Mouse (Mus musculus): ENCODE data around the gene Mta3. TPM values are rescaled to one million over a fixed set of nuclear protein-coding genes. Genes with fewer than 3 reads are reported as not detected.
"Not testable (repeated sequence)": the region's sequence is repeated elsewhere in the genome, so short reads cannot be mapped to it uniquely, and the experiment has no call there.

Gene Mta3
- polyA plus RNA-seq, 1 experiment: 31.3 TPM

DNA sequence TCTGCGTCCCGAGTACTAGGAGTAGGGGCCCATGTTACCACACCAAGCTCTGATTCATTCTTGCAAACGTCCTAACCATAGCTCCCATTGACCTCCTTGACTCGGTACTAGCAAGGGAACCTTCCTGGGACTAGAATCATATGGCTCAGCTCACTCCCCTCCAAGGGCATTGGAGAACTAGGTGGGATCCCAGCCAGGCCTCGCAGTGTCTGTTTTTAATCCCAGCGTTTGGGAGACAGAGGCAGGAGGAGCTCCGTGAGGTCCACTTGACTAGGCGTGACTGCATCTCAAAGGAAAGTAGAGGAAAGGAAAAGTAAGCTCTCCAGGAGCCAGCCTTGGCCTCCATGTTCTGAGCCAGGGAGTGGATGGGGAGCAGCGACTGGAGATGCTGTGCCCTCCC lies 5.8 kb upstream of the Mta3 start:
- Histone ChIP-seq H3K27ac (replicated peaks; ENCODE audit: low read depth, low read length) (no peak overlapping the region), H3K4me3 (ENCODE audit: insufficient read depth, low read depth, low read length) (no peak overlapping the region), H3K4me1 (ENCODE audit: control insufficient read depth, insufficient read depth, insufficient read length, low read length) (no peaks in the 10 kb centered on the region)

DNA sequence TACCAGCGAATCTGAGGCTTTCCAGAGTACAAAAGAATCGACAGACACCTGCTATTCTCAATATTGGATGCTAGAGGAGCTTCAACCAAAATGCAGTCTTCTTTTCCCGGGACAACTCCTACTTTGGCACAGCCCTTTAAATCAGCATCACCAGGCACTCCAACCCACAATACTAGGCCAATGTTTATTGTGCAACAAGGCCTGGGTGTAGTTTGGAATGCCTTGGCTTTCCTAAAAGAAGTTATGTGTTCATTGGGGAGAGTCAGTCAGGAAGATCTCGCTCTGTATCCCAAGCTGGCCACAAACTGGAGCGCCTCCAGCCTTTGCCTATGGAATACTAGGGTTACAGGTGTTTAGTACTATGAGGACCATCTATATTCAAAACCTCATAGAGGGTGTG lies 1.5 kb upstream of the Mta3 start:
- H3K4me3 ChIP-seq (ENCODE audit: insufficient read depth, low read depth, low read length): no peak overlapping the region
- no peaks in the 10 kb centered on the region for H3K4me1 ChIP-seq (ENCODE audit: control insufficient read depth, insufficient read depth, insufficient read length, low read length)
- H3K27ac ChIP-seq (replicated peaks; ENCODE audit: low read depth, low read length): no peak overlapping the region

DNA sequence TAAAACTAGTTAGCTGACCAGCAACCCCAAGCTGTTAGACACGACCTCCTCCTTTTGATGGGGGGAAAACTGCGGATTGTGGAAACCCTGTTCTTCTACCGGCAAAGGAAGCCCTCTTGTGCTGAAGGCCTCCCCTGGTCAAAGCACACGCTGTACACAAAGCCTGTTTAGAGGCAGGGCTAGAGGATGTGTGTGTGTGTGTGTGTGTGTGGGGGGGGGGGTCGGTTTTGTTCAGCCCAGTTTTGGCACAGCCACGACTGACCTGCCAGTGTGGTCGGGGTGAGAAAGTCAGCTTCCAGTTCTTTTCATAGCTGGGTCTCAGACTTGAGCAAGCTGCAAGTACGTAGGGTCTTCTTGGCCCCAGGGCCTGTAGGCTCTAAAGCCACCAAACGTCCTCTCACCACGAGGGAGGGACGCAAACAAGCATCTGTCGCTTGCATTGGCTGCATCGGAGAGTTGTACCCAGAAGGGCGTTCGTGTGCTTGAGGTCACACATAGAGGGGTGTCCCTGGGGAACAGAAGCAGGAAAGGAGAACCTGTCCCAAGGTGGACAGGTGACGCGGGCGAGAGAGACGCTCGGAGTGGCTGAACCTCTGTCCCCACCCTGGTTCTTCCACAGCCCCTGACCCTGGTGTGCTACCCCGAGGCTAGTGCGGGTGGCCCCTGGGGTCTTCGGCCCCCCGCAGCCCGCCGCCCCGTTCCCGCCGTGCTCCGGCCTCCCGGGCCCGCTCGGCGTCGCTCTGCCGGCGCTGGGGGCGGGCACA lies 429 bp upstream of the Mta3 start:
- Histone ChIP-seq H3K27ac (replicated peaks; ENCODE audit: low read depth, low read length) (peak overlapping the region; percentile 39), H3K4me1 (ENCODE audit: control insufficient read depth, insufficient read depth, insufficient read length, low read length) (no peaks in the 10 kb centered on the region), H3K4me3 (ENCODE audit: insufficient read depth, low read depth, low read length) (peak overlapping the region; percentile 53)

DNA sequence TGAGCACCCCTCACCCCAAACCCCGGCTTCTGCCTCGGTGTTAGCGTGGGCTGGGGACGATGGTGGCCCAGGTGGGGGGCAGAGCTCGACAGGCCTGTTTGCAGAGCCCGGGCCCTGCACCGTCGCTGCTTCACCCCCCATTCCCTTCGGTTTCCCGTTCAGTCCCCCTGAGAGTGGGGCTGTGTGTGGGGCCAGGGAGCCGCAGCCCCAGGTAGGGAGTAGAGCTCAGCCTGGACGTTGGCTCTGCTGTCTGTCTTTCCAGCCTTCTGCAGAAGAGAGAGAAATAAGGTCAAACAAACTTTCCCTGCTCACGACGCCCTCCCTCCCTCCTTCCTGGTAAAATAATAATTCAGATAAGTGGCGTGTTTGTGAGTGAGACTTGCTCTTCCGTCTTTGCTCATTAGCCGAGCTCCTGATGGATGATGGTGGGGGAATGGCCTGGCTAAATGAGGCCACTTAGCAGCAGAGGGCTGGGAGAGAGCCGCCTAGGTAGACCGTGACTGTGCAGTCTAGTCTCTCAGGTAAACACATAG lies 697 bp downstream of the Mta3 start:
- no peaks in the 10 kb centered on the region for H3K4me1 ChIP-seq (ENCODE audit: control insufficient read depth, insufficient read depth, insufficient read length, low read length)
- H3K4me3 ChIP-seq (ENCODE audit: insufficient read depth, low read depth, low read length): peak overlapping the region; percentile 100
- peak overlapping the region; percentile 61 for H3K27ac ChIP-seq (replicated peaks; ENCODE audit: low read depth, low read length)

DNA sequence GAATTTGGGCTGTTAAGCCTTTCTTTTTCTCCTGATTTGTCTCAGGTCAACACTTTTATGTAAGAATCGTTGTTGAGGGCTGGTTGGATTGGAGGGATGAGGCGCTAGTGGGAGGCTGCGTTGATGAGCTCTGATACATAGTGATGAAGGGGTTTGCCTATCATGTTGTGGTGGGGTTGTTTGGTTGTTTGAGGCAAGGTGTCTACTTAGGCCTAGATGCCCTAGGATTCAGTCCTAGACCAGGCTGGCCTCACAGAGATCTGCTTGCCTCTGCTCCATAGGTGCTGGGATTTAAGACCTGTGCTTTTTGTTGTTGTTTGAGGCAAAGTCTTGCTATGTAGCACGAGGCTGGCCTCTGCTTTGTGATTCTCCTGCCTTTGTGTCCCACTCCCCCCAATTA lies 1.4 kb downstream of the Mta3 start:
- Histone ChIP-seq H3K27ac (replicated peaks; ENCODE audit: low read depth, low read length) (0 out of 2 replicates have a peak overlapping the region, but pooled peaks have one; percentile 2), H3K4me1 (ENCODE audit: control insufficient read depth, insufficient read depth, insufficient read length, low read length) (no peaks in the 10 kb centered on the region), H3K4me3 (ENCODE audit: insufficient read depth, low read depth, low read length) (0 out of 2 replicates have a peak overlapping the region, but pooled peaks have one; percentile 10)

DNA sequence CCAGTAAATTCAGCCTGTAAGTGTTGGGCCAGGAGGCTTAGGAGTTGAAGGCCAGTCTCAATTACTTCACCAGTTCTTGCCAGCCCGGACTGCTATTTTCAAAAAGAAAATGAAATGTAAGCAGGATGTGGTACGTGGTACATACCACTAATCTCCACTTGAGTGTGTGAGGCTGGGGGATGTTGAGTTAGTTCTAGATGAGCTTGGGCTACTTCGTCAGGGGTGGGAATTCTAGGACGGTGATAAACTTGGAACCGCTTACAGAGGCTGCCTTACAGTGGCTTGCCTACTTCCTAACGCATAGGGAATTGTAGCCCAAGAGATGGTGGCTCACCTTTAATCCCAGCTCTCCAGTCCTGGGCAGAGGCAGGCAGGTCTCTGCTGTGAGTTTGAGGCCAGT lies 1.9 kb downstream of the Mta3 start:
- Histone ChIP-seq H3K4me3 (ENCODE audit: insufficient read depth, low read depth, low read length) (no peak overlapping the region), H3K27ac (replicated peaks; ENCODE audit: low read depth, low read length) (no peak overlapping the region), H3K4me1 (ENCODE audit: control insufficient read depth, insufficient read depth, insufficient read length, low read length) (no peaks in the 10 kb centered on the region)

DNA sequence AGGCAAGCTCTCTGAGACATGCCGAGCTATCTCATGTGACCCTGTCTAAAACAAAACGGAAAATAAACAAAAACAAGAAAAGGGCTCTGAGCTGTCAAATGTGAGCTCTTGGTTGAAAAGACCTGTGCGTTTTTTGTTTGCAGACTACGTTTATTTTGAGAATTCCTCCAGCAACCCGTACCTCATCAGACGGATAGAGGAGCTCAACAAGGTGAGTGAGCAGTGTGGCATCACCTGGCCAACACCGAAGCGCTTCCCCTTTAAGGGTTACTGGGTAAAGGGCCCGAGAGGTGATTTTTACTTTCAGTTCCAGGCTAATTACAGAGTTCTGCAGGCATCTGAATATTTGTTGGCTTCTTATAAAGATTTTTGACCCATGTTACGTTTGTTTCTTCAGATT lies 2.3 kb downstream of the Mta3 start:
- no peak overlapping the region for H3K27ac ChIP-seq (replicated peaks; ENCODE audit: low read depth, low read length)
- H3K4me1 ChIP-seq (ENCODE audit: control insufficient read depth, insufficient read depth, insufficient read length, low read length): no peaks in the 10 kb centered on the region
- H3K4me3 ChIP-seq (ENCODE audit: insufficient read depth, low read depth, low read length): no peak overlapping the region

DNA sequence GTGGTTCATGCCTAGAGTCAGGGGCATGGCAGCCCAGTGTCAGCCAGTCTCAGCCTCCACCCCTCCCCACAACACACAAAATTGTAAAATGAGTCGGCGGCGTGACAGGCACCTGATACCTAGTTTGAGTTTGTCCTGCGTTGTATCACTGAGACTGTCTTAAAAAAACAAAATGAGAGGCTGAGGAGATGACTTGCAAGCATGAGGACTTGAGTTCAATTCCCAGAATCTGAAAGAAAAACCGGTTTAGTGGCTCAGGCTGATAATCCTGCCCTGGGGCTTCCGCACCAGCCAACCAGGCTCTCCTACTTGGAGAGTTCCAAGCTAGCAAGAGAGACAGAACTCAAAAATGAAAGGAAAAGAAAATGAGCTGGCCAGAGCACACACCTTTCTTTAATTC lies 2.9 kb downstream of the Mta3 start:
- no peak overlapping the region for H3K4me3 ChIP-seq (ENCODE audit: insufficient read depth, low read depth, low read length)
- H3K4me1 ChIP-seq (ENCODE audit: control insufficient read depth, insufficient read depth, insufficient read length, low read length): no peaks in the 10 kb centered on the region
- H3K27ac ChIP-seq (replicated peaks; ENCODE audit: low read depth, low read length): no peak overlapping the region

DNA sequence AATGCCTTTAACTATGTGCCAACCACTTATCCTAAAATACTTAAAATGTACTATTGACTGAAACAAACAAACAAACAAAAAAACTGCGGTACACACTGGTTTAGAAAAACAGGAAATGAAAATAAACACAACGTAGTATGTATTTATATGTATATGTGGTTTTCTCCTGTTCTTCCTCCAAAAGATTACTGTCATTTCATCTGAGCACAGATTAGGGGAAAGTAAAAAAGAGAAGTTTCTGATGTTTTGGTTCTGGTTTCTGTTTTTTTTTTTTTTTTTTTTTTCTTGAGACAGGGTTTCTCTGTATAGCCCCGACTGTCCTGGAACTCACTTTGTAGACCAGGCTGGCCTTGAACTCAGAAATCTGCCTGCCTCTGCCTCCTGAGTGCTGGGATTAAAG lies 3.6 kb downstream of the Mta3 start:
- H3K4me3 ChIP-seq (ENCODE audit: insufficient read depth, low read depth, low read length); H3K4me1 ChIP-seq (ENCODE audit: control insufficient read depth, insufficient read depth, insufficient read length, low read length); H3K27ac ChIP-seq (replicated peaks; ENCODE audit: low read depth, low read length): not testable (repeated sequence)

DNA sequence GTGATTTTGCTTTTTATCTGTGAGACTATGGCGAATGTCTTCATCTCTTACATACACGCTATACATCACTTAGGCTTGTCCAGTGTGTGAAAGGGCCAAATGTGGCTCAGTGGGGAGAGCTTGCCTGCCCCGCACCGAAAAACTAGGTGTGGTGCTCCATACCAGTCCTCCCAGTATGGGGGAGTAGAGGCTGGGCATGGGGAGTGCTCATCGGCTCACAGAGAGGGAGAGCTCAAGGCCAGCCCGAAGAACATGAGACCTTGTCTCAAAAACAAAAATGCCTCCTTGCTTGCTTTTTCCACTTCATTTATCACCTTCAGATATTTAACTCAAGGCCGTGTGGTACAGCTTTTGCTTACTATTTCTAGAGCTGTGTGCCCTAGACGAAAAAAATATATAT lies 4.7 kb downstream of the Mta3 start:
- Histone ChIP-seq H3K4me3 (ENCODE audit: insufficient read depth, low read depth, low read length) (no peak overlapping the region), H3K4me1 (ENCODE audit: control insufficient read depth, insufficient read depth, insufficient read length, low read length) (no peaks in the 10 kb centered on the region), H3K27ac (replicated peaks; ENCODE audit: low read depth, low read length) (no peak overlapping the region)

DNA sequence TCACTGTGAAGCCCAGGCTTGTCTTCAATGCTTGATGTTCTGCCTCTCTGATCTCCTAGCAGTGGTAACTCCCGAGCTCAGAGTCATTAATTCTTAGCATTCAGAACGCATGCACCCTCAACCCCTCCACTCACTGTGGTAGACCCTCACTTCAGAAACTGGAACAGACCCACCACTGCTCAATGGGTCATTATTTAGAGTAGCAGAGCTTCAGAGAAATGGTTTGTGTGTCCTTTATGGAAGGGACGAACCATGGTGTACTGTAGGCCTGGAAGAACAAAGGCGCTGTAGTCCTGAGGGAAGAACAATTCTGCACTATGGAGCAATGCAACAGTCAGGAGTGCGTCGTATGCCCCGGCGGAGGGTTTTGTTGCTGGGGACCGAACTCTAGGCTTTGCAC lies 6.4 kb downstream of the Mta3 start:
- Histone ChIP-seq H3K4me1 (ENCODE audit: control insufficient read depth, insufficient read depth, insufficient read length, low read length) (no peaks in the 10 kb centered on the region), H3K4me3 (ENCODE audit: insufficient read depth, low read depth, low read length) (no peak overlapping the region), H3K27ac (replicated peaks; ENCODE audit: low read depth, low read length) (no peak overlapping the region)

DNA sequence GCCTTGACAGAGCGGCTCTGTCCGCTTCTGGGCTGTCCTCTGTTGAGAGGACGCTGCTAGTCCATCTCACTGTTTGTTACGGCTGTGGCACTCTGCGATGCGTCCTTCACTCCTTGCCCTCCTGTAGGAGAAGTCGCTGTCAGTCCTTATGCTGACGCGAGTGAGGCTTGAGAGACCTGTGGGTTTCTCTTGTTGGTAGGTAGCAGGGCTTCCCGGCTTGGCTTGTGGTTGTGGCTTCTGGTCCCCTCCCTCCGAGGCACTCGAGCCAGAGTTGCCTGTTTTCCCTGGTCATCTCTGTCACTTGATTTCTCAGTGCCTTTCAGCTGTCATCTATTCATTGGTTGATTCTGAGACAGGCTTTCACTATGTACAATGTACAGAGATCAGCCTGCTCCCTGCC lies 14.5 kb downstream of the Mta3 start:
- Histone ChIP-seq H3K4me3 (ENCODE audit: insufficient read depth, low read depth, low read length) (peak overlapping the region; percentile 55), H3K27ac (replicated peaks; ENCODE audit: low read depth, low read length) (peak overlapping the region; percentile 95), H3K4me1 (ENCODE audit: control insufficient read depth, insufficient read depth, insufficient read length, low read length) (peaks cover 4% of the 10 kb centered on the region; the same call in 1 of the 2 replicates)

DNA sequence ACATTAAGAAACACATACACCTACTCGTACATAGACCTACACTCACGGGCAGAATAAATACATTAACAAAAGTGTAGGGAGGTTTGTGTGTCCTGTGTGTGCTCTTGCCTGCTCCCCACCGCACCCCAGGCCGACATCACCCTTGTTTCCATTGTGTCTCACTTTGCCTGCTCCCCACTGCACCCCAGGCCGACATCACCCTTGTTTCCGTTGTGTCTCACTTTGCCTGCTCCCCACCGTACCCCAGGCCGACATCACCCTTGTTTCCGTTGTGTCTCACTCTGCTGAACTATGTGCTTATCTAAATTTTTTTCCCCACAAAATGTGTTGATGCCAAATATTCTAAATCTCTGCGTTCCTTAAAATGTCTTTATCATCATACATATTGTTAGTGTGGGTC lies 15.2 kb downstream of the Mta3 start:
- Histone ChIP-seq H3K4me3 (ENCODE audit: insufficient read depth, low read depth, low read length) (no peak overlapping the region), H3K27ac (replicated peaks; ENCODE audit: low read depth, low read length) (no peak overlapping the region), H3K4me1 (ENCODE audit: control insufficient read depth, insufficient read depth, insufficient read length, low read length) (peaks cover 4% of the 10 kb centered on the region; the same call in 1 of the 2 replicates)

DNA sequence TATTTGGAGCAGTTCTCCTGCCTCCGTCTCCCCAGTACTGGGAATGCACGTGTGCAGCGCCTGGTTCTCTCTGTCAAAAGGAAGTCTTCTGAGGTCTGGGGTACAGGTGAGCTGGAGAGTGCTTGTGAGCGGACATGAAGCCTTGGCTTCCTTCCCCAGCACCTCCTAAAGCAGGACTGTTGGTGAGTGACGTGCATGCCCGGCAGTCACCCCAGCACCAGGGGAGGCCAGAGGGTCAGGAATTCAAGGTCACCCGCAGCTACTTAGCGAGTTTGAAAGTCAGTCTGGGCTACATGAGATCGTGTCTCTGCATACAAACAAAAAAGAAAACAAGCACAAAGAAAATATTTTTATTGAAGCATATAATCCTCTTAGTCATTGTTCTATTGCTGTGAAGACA lies 17.1 kb downstream of the Mta3 start:
- H3K4me1 ChIP-seq (ENCODE audit: control insufficient read depth, insufficient read depth, insufficient read length, low read length): peaks cover 4% of the 10 kb centered on the region; the same call in 1 of the 2 replicates
- no peak overlapping the region for H3K4me3 ChIP-seq (ENCODE audit: insufficient read depth, low read depth, low read length)
- H3K27ac ChIP-seq (replicated peaks; ENCODE audit: low read depth, low read length): no peak overlapping the region

DNA sequence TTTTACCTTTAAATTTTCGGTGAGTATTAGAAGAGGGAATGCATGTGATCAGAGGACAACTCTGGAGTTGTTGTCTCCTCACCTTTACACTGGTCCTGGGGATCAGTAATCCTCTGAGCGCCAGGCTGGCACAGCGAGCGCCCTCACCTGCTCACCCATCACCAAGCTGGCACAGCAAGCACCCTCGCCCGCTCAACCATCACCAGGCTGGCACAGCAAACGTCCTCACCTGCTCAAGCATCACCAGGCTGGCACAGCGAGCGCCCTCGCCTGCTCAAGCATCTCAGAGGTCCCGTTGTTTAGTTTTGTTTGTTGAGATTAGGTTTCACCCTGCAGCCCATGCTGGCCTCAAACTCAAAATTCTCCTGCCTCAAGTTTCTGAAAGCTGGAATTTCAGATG lies 20.5 kb downstream of the Mta3 start:
- Histone ChIP-seq H3K27ac (replicated peaks; ENCODE audit: low read depth, low read length) (no peak overlapping the region), H3K4me3 (ENCODE audit: insufficient read depth, low read depth, low read length) (no peak overlapping the region), H3K4me1 (ENCODE audit: control insufficient read depth, insufficient read depth, insufficient read length, low read length) (peaks cover 2% of the 10 kb centered on the region; the same call in 1 of the 2 replicates)

DNA sequence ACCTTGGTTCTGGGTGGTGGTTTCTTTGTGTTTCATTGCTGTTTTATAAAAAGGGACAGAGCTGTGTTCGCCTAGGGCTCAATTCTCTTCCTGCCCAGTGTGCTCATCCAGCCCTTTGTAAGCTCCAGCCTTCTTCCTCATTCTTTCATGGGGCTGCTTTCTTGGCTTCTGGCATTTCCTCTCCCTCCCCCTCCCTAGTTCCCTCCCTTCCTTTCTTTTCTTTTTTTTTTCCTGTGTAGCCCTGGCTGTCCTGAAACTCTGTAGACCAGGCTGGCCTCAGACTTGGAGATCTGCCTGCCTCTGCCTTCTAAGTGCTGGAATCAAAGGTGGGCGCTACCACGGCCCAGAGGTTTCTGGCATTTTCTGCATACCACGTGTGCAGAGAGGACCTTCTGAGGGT lies 21.7 kb downstream of the Mta3 start:
- H3K27ac ChIP-seq (replicated peaks; ENCODE audit: low read depth, low read length): 0 out of 2 replicates have a peak overlapping the region, but pooled peaks have one; percentile 18
- H3K4me1 ChIP-seq (ENCODE audit: control insufficient read depth, insufficient read depth, insufficient read length, low read length): peaks cover 6% of the 10 kb centered on the region; the same call in 1 of the 2 replicates
- no peak overlapping the region for H3K4me3 ChIP-seq (ENCODE audit: insufficient read depth, low read depth, low read length)
